Mouse (Mus musculus) urinary bladder, postnatal 25 days (tissue): ENCODE results near the gene Rps6ka1.
"Not testable (repeated sequence)": the region's sequence is repeated elsewhere in the genome, so short reads cannot be mapped to it uniquely, and the experiment has no call there.

Experiments used
- DNase-seq: peaks from one replicate; pipeline ENCODE4 v3.0.0; 2022; ENCODE audit warnings: low spot score

Rps6ka1 gene

GRCm38 (mm10) chr4:133887672-133888453, at the start of gene Rps6ka1:
TSS of gene Rps6ka1 (minus strand) at chr4:133887797.
- DNase-seq = peak; percentile 61

GRCm38 (mm10) chr4:133931785-133932184, 44.2 kb upstream of the Rps6ka1 start:
- DNase-seq = no peak

GRCm38 (mm10) chr4:133931349-133931748, 43.8 kb upstream of the Rps6ka1 start:
- no peak for DNase-seq

- DNase-seq = no peak
Measured at GRCm38 (mm10) chr4:133929278-133929670, 41.7 kb upstream of the Rps6ka1 start.

GRCm38 (mm10) chr4:133928576-133929277, 41.1 kb upstream of the Rps6ka1 start:
- no peak for DNase-seq

- DNase-seq = no peak
Measured at GRCm38 (mm10) chr4:133925204-133925603, 37.6 kb upstream of the Rps6ka1 start.

GRCm38 (mm10) chr4:133923743-133924142, 36.1 kb upstream of the Rps6ka1 start:
- DNase-seq = no peak

GRCm38 (mm10) chr4:133918093-133918825, 30.7 kb upstream of the Rps6ka1 start:
- peak; percentile 39 for DNase-seq

- no peak for DNase-seq
Measured at GRCm38 (mm10) chr4:133911983-133912382, 24.4 kb upstream of the Rps6ka1 start.

- DNase-seq = peak; percentile 95
Measured at GRCm38 (mm10) chr4:133910236-133911211, 22.9 kb upstream of the Rps6ka1 start.

- no peak for DNase-seq
Measured at GRCm38 (mm10) chr4:133908051-133908450, 20.5 kb upstream of the Rps6ka1 start.

- DNase-seq = no peak
Measured at GRCm38 (mm10) chr4:133907086-133907485, 19.5 kb upstream of the Rps6ka1 start.

- DNase-seq = not testable (repeated sequence)
Measured at GRCm38 (mm10) chr4:133906336-133906735, 18.7 kb upstream of the Rps6ka1 start.

GRCm38 (mm10) chr4:133905167-133905566, 17.6 kb upstream of the Rps6ka1 start:
- DNase-seq = no peak

GRCm38 (mm10) chr4:133904326-133904725, 16.7 kb upstream of the Rps6ka1 start:
- no peak for DNase-seq

GRCm38 (mm10) chr4:133903372-133903771, 15.8 kb upstream of the Rps6ka1 start:
- no peak for DNase-seq

GRCm38 (mm10) chr4:133902510-133902909, 14.9 kb upstream of the Rps6ka1 start:
- no peak for DNase-seq

GRCm38 (mm10) chr4:133900887-133901286, 13.3 kb upstream of the Rps6ka1 start:
- no peak for DNase-seq

GRCm38 (mm10) chr4:133900352-133900751, 12.8 kb upstream of the Rps6ka1 start:
- DNase-seq = no peak

GRCm38 (mm10) chr4:133899241-133899800, 11.7 kb upstream of the Rps6ka1 start:
- no peak for DNase-seq

GRCm38 (mm10) chr4:133898151-133898550, 10.6 kb upstream of the Rps6ka1 start:
- DNase-seq = no peak
